Mouse (Mus musculus) embryo, embryonic 10.5 days (tissue): ENCODE results near the gene Spsb1.
A peak's percentile ranks its signal among the peaks of the same experiment; 100 is the strongest.

ENCODE experiments used
- DNase-seq: peaks from one replicate; pipeline ENCODE4 v3.0.0-alpha.2; 2015; ENCODE audit warnings: low spot score

Spsb1 gene

GRCm38 (mm10) chr4:149983921-149984645 is 29.2 kb upstream of the Spsb1 start:
- no peak for DNase-seq

- DNase-seq, result no peak
These were observed 27.3 kb upstream of the Spsb1 start for GRCm38 (mm10) chr4:149982154-149982553.

- peak; percentile 93 for DNase-seq
These were observed 25.0 kb upstream of the Spsb1 start for GRCm38 (mm10) chr4:149979819-149980308.

DNA sequence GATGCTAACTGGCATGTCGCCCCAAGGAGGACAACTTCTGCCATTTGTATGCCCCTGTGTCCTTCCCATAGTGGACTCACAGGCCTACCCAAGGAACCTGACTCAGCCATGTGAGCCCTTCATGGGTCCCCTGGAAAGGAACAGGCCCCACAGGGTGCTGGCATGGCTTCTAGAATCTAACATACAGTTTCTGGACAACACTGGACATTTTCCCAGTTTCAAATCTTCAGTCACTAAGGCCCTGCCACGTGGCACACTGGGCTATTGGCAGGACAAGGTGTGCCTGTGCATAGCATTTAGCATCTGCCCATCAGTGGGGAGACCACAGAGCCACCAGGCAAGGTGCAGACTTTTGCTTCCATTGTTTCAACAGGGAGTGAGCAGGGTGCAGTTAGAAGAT is 24.0 kb upstream of the Spsb1 start:
- DNase-seq, result no peak

- DNase-seq, result no peak
These were observed 23.1 kb upstream of the Spsb1 start for GRCm38 (mm10) chr4:149977801-149978544.

DNA sequence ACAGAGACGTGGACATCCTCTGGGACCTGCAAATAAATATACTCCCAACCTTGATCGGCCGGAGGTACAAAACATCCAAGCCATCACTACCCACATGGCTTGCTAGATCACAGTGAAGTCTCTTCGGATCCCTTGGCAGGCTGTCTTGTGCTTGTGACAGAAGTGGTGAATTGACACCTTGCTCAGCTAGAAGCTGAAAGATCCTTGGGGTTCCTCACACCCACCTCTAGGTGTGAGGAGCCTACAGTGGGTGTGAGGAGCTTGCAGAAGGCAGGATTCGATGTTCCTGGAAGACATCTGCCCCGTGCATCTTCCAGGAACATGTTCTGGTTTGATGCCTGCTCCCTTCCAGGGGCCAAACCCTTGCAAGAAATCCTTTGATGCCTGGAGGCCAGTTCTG is 22.3 kb upstream of the Spsb1 start:
- no peak for DNase-seq

- DNase-seq, result no peak
These were observed 20.9 kb upstream of the Spsb1 start for GRCm38 (mm10) chr4:149975730-149976254.

- no peak for DNase-seq
These were observed 20.4 kb upstream of the Spsb1 start for GRCm38 (mm10) chr4:149975291-149975690.

DNA sequence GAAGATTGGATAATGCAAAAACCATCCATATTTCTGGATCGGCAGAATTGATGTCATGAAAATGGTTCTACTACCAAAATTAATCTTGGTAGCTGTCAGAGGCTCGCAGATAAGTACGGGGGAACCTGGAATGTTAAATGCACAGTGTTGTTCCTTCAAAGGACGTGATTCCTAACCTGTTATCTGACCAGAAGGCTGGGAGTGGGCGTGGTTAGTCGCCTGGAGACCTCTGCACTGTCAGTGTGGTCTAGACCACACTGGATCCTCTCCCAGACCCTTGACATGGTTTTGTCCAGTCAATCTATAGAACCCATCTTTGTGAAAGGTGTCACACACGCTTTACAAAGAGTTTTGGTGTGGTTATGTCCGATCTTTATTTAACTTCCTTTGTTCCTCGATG is 16.6 kb upstream of the Spsb1 start:
- DNase-seq, result no peak

GRCm38 (mm10) chr4:149968526-149968925 is 13.7 kb upstream of the Spsb1 start:
- DNase-seq, result peak; percentile 52

GRCm38 (mm10) chr4:149966963-149967362 is 12.1 kb upstream of the Spsb1 start:
- DNase-seq, result no peak

GRCm38 (mm10) chr4:149966252-149966651 is 11.4 kb upstream of the Spsb1 start:
- DNase-seq, result no peak

- DNase-seq, result no peak
These were observed 10.8 kb upstream of the Spsb1 start for GRCm38 (mm10) chr4:149965672-149966071.

- DNase-seq, result no peak
These were observed 10.4 kb upstream of the Spsb1 start for GRCm38 (mm10) chr4:149965242-149965641.

DNA sequence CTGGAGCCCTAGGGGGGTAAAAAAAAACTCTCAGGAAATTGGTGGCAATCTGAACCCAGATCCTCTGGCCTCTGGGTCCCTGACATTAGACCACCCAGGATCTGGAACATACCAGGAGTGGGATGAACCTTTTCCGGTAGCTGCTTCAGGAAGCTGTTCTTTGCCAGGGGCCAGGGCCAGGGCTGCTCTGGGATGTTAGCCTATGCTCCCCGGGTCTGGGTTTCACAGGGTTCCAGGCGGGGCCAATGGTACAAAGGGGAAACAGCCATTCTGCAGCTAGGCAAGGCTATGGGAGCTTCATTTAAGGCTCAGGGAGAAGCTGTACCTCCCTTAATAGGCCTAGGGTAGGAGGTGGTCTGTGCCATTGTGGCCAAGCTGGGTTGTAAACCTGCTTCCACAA is 9.9 kb upstream of the Spsb1 start:
- DNase-seq, result peak; percentile 43

- no peak for DNase-seq
These were observed 9.4 kb upstream of the Spsb1 start for GRCm38 (mm10) chr4:149964285-149964684.

GRCm38 (mm10) chr4:149960391-149960790 is 5.5 kb upstream of the Spsb1 start:
- DNase-seq, result no peak

GRCm38 (mm10) chr4:149959816-149960215 is 5.0 kb upstream of the Spsb1 start:
- DNase-seq, result no peak

- peak; percentile 92 for DNase-seq
These were observed 3.7 kb upstream of the Spsb1 start for GRCm38 (mm10) chr4:149958566-149958965.

- DNase-seq, result no peak
These were observed 1.2 kb upstream of the Spsb1 start for GRCm38 (mm10) chr4:149956048-149956447.

DNA sequence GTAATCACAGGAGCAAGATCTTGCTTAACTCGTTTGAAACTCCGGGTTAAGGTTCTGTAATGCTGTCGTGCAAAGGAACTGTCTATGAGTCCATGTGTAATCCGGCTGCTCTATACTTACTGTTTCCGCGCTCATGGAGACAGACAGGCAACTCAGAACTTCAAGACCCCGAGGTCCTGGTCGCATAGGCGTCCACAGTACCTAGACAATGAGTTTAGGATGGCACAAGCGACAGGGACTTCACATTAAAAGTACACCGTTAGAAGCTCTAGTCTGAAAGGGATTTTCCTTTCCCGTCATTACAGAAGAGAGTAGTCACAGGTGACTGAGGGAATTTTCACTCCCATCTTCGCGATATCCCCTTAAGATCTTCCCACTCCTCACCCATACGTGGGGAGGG is 788 bp upstream of the Spsb1 start:
- no peak for DNase-seq

GRCm38 (mm10) chr4:149953621-149954481 is 992 bp downstream of the Spsb1 start:
- DNase-seq, result no peak
